Mouse (Mus musculus): Measurements from ENCODE around the gene Gm5617.

- TF ChIP-seq CTCF (IDR thresholded peaks at IDR 0.05; ENCODE audit: extremely low read depth, insufficient read depth, low read length) (no peak), POLR2A (IDR thresholded peaks at IDR 0.05; ENCODE audit: extremely low read depth, insufficient read depth, low read length) (no peak)
Measured at GRCm38 (mm10) chr9:48538044-48538645, 42.9 kb downstream of the Gm5617 start.

Measured in cortical plate, adult 2 months (tissue).